ENCODE assay signal across 21 mouse cellular contexts in the genomic region with DNA sequence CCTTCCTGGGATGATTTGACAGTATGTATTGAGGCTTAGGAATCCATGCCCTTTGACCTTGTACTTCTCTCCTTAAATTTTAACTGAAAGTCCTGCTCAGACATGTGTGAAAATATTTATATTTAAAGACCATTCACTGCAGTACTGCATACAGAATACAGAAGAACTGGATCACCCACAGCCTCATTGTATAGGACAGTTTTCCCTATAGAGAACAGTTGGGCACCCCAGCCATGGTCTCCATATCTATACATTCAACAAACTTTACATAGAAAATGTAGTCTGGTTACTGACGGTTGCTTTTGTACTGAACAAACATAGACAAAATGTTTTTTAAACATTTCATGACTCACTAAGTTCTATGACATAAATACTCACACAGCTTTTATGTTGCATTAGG. TPM values are rescaled to one million over a fixed set of nuclear protein-coding genes. Genes with fewer than 3 reads are reported as not detected.
DNase-seq lines count a peak whose midpoint lies in the region; ATAC-seq and TF ChIP-seq lines count a peak whose summit lies in the region.
"Had no signal": no experiment of that assay in that cellular context is flagged by ENCODE, and none has a peak within 500 bp of the region (broad histone marks: within the 10 kb centered on the region; RNA-seq: fewer than 3 reads in every experiment).

No protein-coding gene starts in this region.

- H3K9ac ChIP-seq in lung, embryonic 14.5 days: no peak overlapping the region
- H3K9ac ChIP-seq in lung, postnatal 0 days (replicated peaks; ENCODE audit: low read depth): no peak overlapping the region
- H3K9ac ChIP-seq in lung, embryonic 15.5 days: no peak overlapping the region
- H3K9ac ChIP-seq in lung, embryonic 16.5 days (ENCODE audit: low read length): no peak overlapping the region

- no peak for TF ChIP-seq EP300 in lung, postnatal 0 days (IDR thresholded peaks at IDR 0.05)

- no peak overlapping the region for H3K4me3 ChIP-seq in lung, embryonic 14.5 days (ENCODE audit: low read depth, low read length)
- no peak overlapping the region for H3K4me3 ChIP-seq in lung, postnatal 0 days (ENCODE audit: low read depth, low read length)
- H3K4me3 ChIP-seq in lung, embryonic 15.5 days: no peak overlapping the region
- H3K4me3 ChIP-seq in lung, embryonic 16.5 days (ENCODE audit: low read length): no peak overlapping the region

- DNase-seq in lung, embryonic 14.5 days: peak; percentile 38
- DNase-seq in lung, postnatal 0 days (ENCODE audit: low spot score): no peak
- DNase-seq in lung, adult 18-20 months: no peak
- DNase-seq in lung, postnatal 14 days: no peak
- DNase-seq: adrenal gland, adult 2 months; adrenal gland, adult 8-10 months; adrenal gland, postnatal 10 days; adrenal gland, postnatal 14 days; adrenal gland, postnatal 25 days; adrenal gland, postnatal 36 days; B cell, adult 2 months; cerebellum, adult 11 months; cerebellum, adult 11-12 months; cerebellum, adult 18-20 months had no signal

- ATAC-seq in lung, embryonic 14.5 days (ENCODE audit: insufficient read depth): peak; percentile 79
- ATAC-seq in lung, postnatal 0 days: no peak
- ATAC-seq in lung, embryonic 15.5 days (ENCODE audit: borderline replicate concordance, extremely low read depth, low FRiP score, low TSS enrichment): peak; percentile 62; the same call in 1 of the 2 replicates
- ATAC-seq in lung, embryonic 16.5 days (ENCODE audit: low read depth): peak; percentile 38
- ATAC-seq: activated CD4-positive, CD25-positive, alpha-beta regulatory T cell, adult 4 months; CD4-positive, CD25-positive, alpha-beta regulatory T cell, adult 4 months; Patski had no signal

- TF ChIP-seq CTCF in lung, embryonic 14.5 days (IDR thresholded peaks at IDR 0.05; ENCODE audit: low read depth): no peak
- no peak for TF ChIP-seq CTCF in lung, postnatal 0 days (IDR thresholded peaks at IDR 0.05)

- no peak overlapping the region for H3K27ac ChIP-seq in lung, embryonic 14.5 days (ENCODE audit: low read depth)
- no peak overlapping the region for H3K27ac ChIP-seq in lung, postnatal 0 days (ENCODE audit: low read length)
- H3K27ac ChIP-seq in lung, embryonic 15.5 days: no peak overlapping the region
- no peak overlapping the region for H3K27ac ChIP-seq in lung, embryonic 16.5 days (ENCODE audit: low read length)

- H3K9me3 ChIP-seq in lung, embryonic 14.5 days (ENCODE audit: low read depth, low read length): no peaks in the 10 kb centered on the region
- H3K9me3 ChIP-seq in lung, postnatal 0 days (ENCODE audit: low read length): no peaks in the 10 kb centered on the region
- no peaks in the 10 kb centered on the region for H3K9me3 ChIP-seq in lung, embryonic 15.5 days
- no peaks in the 10 kb centered on the region for H3K9me3 ChIP-seq in lung, embryonic 16.5 days (ENCODE audit: control insufficient read depth, low read length)
- H3K9me3 ChIP-seq: G1E had no signal

- H3K36me3 ChIP-seq in lung, embryonic 14.5 days (ENCODE audit: insufficient read depth): no peaks in the 10 kb centered on the region
- H3K36me3 ChIP-seq in lung, postnatal 0 days (ENCODE audit: insufficient read depth, low read length): no peaks in the 10 kb centered on the region
- H3K36me3 ChIP-seq in lung, embryonic 15.5 days: no peaks in the 10 kb centered on the region
- no peaks in the 10 kb centered on the region for H3K36me3 ChIP-seq in lung, embryonic 16.5 days (ENCODE audit: control insufficient read depth, insufficient read depth, low read length)
- H3K36me3 ChIP-seq: G1E had no signal

- H3K4me2 ChIP-seq in lung, embryonic 14.5 days: no peak overlapping the region
- H3K4me2 ChIP-seq in lung, postnatal 0 days (replicated peaks; ENCODE audit: low read depth, low read length): no peak overlapping the region
- H3K4me2 ChIP-seq in lung, embryonic 15.5 days: no peak overlapping the region
- H3K4me2 ChIP-seq in lung, embryonic 16.5 days (ENCODE audit: low read depth, low read length): no peak overlapping the region

- 39% methylated on average over 1 of the region's 1 CpGs for WGBS in lung, embryonic 14.5 days
- WGBS in lung, postnatal 0 days: 64% methylated on average over 1 of the region's 1 CpGs
- WGBS in lung, embryonic 15.5 days: 51% methylated on average over 1 of the region's 1 CpGs
- WGBS in lung, embryonic 16.5 days: 49% methylated on average over 1 of the region's 1 CpGs

- peaks cover 3% of the 10 kb centered on the region; the same call in 1 of the 2 replicates for H3K4me1 ChIP-seq in lung, embryonic 14.5 days (ENCODE audit: insufficient read depth)
- H3K4me1 ChIP-seq in lung, postnatal 0 days (ENCODE audit: insufficient read depth, low read depth, low read length): no peaks in the 10 kb centered on the region
- H3K4me1 ChIP-seq in lung, embryonic 15.5 days: no peaks in the 10 kb centered on the region
- peaks cover 3% of the 10 kb centered on the region; the same call in 1 of the 2 replicates for H3K4me1 ChIP-seq in lung, embryonic 16.5 days (replicated peaks; ENCODE audit: control insufficient read depth, insufficient read depth, low read length)

- H3K27me3 ChIP-seq in lung, embryonic 14.5 days (ENCODE audit: insufficient read depth, low read length): no peaks in the 10 kb centered on the region
- H3K27me3 ChIP-seq in lung, postnatal 0 days (replicated peaks; ENCODE audit: insufficient read depth, low read length): no peaks in the 10 kb centered on the region
- H3K27me3 ChIP-seq in lung, embryonic 15.5 days: no peaks in the 10 kb centered on the region
- H3K27me3 ChIP-seq in lung, embryonic 16.5 days (ENCODE audit: control insufficient read depth, insufficient read depth, low read depth, low read length): no peaks in the 10 kb centered on the region
- H3K27me3 ChIP-seq: CH12.LX, Patski had no signal

RNA-seq across cellular contexts. Expression of a gene that starts 30.6 kb away (rescaled TPM):
- polyA plus RNA-seq in lung, embryonic 14.5 days (2014; fragmentation: Nextera tagmentation; extraction: Ambion mirVana): 58.3 and 60.4 TPM in 2 replicates
- 14.6 and 16.3 TPM in 2 replicates for polyA plus RNA-seq in lung, postnatal 0 days (2015; fragmentation: Nextera tagmentation; extraction: Ambion mirVana)
- polyA plus RNA-seq in lung, embryonic 15.5 days (2015; fragmentation: Nextera tagmentation; extraction: Ambion mirVana): 43.8 and 48.5 TPM in 2 replicates
- 47.2 and 50.0 TPM in 2 replicates for polyA plus RNA-seq in lung, embryonic 16.5 days (2015; fragmentation: Nextera tagmentation; extraction: Ambion mirVana)
